Mouse (Mus musculus) embryonic fibroblast, embryonic 13.5 days (primary cell): ENCODE measurements around the gene Atg4d.

Experiments
- CTCF ChIP-seq: IDR thresholded peaks from 2 replicates; pipeline ENCODE4 v1.5.1; 2011; ENCODE audit warnings: mild to moderate bottlenecking, control low read depth, low read length, moderate library complexity, borderline replicate concordance; ENCODE audit not compliant: insufficient read depth
- POLR2A ChIP-seq: IDR thresholded peaks from 2 replicates; pipeline ENCODE4 v1.6.1; 2011; ENCODE audit warnings: low read depth, mild to moderate bottlenecking, control low read depth, low read length, moderate library complexity

GRCm38 (mm10) chr9:21224576-21225414 is 40.3 kb upstream of the Atg4d start:
- 0 out of 2 replicates have a peak, but pooled peaks have one; percentile 40 for TF ChIP-seq POLR2A
- no peak for TF ChIP-seq CTCF
